Mouse (Mus musculus): ENCODE measurements at regions not wholly inside any gene's neighbourhood (a gene's known extent, or its start where the extent isn't known, plus 50 kb on each side); places are given as distances from the start of the nearest gene placed in this dataset.

DNA sequence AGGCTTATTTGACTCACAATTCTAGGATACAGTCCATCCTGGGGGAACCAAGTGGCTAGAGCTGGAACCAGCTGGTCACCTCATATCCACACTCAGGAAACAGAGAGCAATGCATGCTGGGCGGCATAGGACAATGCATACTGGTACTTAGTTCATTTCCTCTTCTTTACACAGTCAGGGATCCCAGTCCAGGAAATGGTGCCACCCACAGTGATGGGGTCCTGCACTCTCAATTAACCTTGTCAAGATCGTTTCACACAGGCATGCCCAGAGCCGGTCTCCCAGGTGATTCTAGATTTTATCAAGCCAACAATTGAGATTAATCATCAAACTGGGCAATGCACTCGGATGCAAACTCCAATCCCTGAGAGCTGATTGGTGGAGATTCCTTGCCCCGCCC lies 145.7 kb upstream of the Prox1 start:
- Histone ChIP-seq H3K9ac (ENCODE audit: low read length) (no peak overlapping the region), H3K27ac (replicated peaks in 1 of 2; ENCODE audit: control insufficient read depth in 1 of 2, insufficient read depth in 1 of 2, low read depth in 2 of 2, low read length in 2 of 2) (no peak overlapping the region), H3K4me1 (ENCODE audit: control insufficient read depth in 2 of 2, insufficient read depth in 2 of 2, low read length in 2 of 2) (no peaks in the 10 kb centered on the region), H3K4me2 (ENCODE audit: low read length) (no peak overlapping the region), H3K36me3 (ENCODE audit: control insufficient read depth, insufficient read depth, low read length) (no peaks in the 10 kb centered on the region), H3K27me3 (ENCODE audit: control insufficient read depth, insufficient read depth, low read length) (no peaks in the 10 kb centered on the region), H3K9me3 (ENCODE audit: control insufficient read depth, low read length) (no peaks in the 10 kb centered on the region), H3K4me3 (ENCODE audit: control insufficient read depth in 1 of 2, insufficient read depth in 1 of 2, low read depth in 1 of 2, low read length in 2 of 2) (no peak overlapping the region)
- ATAC-seq (ENCODE audit: insufficient number of reproducible peaks, insufficient read depth, low FRiP score, low read depth): no peak
- WGBS: 77% methylated on average over 5 of the region's 5 CpGs

DNA sequence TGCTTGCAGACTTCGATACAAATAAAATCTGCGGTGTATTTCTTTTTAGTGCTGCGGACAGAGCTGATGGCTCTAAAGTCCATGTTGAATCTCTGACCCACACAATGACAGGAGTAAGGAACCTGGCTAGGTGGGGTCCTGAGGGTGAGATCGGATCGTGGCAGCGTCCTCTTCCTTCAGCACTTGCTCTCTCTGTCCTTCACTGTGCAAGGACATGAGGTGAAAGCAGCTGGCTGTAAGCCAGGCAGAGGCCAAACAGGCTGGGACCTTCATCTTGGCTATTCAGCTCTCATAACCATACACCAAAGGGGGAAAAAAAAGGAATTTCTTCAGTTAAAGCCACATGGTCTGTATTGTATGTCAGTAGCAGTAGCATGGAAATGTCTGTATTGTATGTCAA lies 139.3 kb upstream of the Prox1 start:
- no peak overlapping the region for H3K4me3 ChIP-seq (ENCODE audit: control insufficient read depth in 1 of 2, insufficient read depth in 1 of 2, low read depth in 1 of 2, low read length in 2 of 2)
- no peaks in the 10 kb centered on the region for H3K36me3 ChIP-seq (ENCODE audit: control insufficient read depth, insufficient read depth, low read length)
- no peak; the same call in 1 of the 2 replicates for ATAC-seq (ENCODE audit: insufficient number of reproducible peaks, insufficient read depth, low FRiP score, low read depth)
- WGBS: 64% methylated on average over 6 of the region's 6 CpGs
- no peak overlapping the region for H3K4me2 ChIP-seq (ENCODE audit: low read length)
- no peak overlapping the region for H3K27ac ChIP-seq (replicated peaks in 1 of 2; ENCODE audit: control insufficient read depth in 1 of 2, insufficient read depth in 1 of 2, low read depth in 2 of 2, low read length in 2 of 2)
- no peaks in the 10 kb centered on the region for H3K27me3 ChIP-seq (ENCODE audit: control insufficient read depth, insufficient read depth, low read length)
- no peaks in the 10 kb centered on the region for H3K9me3 ChIP-seq (ENCODE audit: control insufficient read depth, low read length)
- H3K9ac ChIP-seq (ENCODE audit: low read length): no peak overlapping the region
- 0 out of 4 replicates have a peak, but pooled peaks cover 2 to 4% of the 10 kb centered on the region in 2 experiments for H3K4me1 ChIP-seq (ENCODE audit: control insufficient read depth in 2 of 2, insufficient read depth in 2 of 2, low read length in 2 of 2)

DNA sequence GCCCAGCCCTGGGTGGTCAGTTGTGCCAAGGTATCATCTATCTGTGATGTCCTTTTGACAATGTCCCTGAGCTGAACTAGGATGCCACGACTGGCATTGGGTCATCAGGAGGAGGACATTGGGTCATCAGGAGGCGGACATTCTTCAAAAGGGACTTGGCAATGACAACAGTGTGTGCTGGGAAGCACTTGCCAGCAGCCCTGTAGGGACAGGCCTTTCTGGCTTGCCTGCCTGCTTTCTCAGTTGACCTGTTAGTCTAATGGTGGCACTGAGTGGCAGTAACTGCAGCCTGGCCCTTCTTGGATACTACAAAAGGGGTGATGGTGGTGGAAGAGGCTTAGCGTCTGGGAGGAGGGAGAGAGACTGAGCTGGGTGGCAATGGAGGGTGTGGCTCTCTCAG lies 137.2 kb upstream of the Prox1 start:
- WGBS: 84% methylated on average over 3 of the region's 3 CpGs
- H3K27ac ChIP-seq (replicated peaks in 1 of 2; ENCODE audit: control insufficient read depth in 1 of 2, insufficient read depth in 1 of 2, low read depth in 2 of 2, low read length in 2 of 2): no peak overlapping the region
- 0 out of 4 replicates have a peak, but pooled peaks cover 2 to 4% of the 10 kb centered on the region in 2 experiments for H3K4me1 ChIP-seq (ENCODE audit: control insufficient read depth in 2 of 2, insufficient read depth in 2 of 2, low read length in 2 of 2)
- H3K27me3 ChIP-seq (ENCODE audit: control insufficient read depth, insufficient read depth, low read length): no peaks in the 10 kb centered on the region
- no peak overlapping the region for H3K4me3 ChIP-seq (ENCODE audit: control insufficient read depth in 1 of 2, insufficient read depth in 1 of 2, low read depth in 1 of 2, low read length in 2 of 2)
- ATAC-seq (ENCODE audit: insufficient number of reproducible peaks, insufficient read depth, low FRiP score, low read depth): no peak
- H3K9ac ChIP-seq (ENCODE audit: low read length): no peak overlapping the region
- no peaks in the 10 kb centered on the region for H3K36me3 ChIP-seq (ENCODE audit: control insufficient read depth, insufficient read depth, low read length)
- H3K9me3 ChIP-seq (ENCODE audit: control insufficient read depth, low read length): 0 out of 2 replicates have a peak, but pooled peaks cover 4% of the 10 kb centered on the region
- no peak overlapping the region for H3K4me2 ChIP-seq (ENCODE audit: low read length)

DNA sequence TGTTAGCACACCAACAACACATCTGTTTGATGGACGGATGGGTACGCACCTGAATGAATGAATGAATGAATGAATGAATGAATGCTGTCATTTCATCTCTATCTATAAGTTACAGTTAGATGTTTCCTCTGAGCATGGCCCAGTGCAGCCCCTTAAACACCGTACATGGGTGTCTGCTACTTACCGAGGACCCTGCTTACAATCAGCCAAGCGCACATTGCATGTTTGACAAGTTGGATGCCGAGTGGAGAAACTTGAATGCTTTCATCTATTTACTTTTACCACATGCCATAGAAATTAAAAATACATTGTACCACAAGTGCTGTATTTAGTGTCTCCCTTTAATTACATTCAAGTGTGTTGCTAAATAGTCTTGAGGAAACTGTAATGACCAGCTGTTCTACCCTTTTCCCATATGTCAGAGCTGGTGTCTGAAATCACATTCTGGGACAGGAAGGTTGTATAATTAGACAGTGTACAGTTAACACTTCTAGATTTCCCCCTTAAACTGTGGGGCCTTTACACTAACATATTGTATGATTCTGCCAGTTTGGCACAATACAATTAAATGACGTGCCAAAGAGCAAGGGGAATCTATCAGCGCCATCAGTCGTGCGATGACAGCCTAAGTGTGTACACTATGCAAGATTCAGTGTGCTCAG lies 127.3 kb upstream of the Prox1 start:
- no peak for ATAC-seq (ENCODE audit: insufficient number of reproducible peaks, insufficient read depth, low FRiP score, low read depth)
- H3K9ac ChIP-seq (ENCODE audit: low read length): no peak overlapping the region
- H3K36me3 ChIP-seq (ENCODE audit: control insufficient read depth, insufficient read depth, low read length): no peaks in the 10 kb centered on the region
- 87% methylated on average over 10 of the region's 10 CpGs for WGBS
- no peaks in the 10 kb centered on the region for H3K4me1 ChIP-seq (ENCODE audit: control insufficient read depth in 2 of 2, insufficient read depth in 2 of 2, low read length in 2 of 2)
- H3K9me3 ChIP-seq (ENCODE audit: control insufficient read depth, low read length): peaks cover 4% of the 10 kb centered on the region; the same call in 1 of the 2 replicates
- H3K27ac ChIP-seq (replicated peaks in 1 of 2; ENCODE audit: control insufficient read depth in 1 of 2, insufficient read depth in 1 of 2, low read depth in 2 of 2, low read length in 2 of 2): no peak overlapping the region
- no peaks in the 10 kb centered on the region for H3K27me3 ChIP-seq (ENCODE audit: control insufficient read depth, insufficient read depth, low read length)
- H3K4me2 ChIP-seq (ENCODE audit: low read length): no peak overlapping the region
- H3K4me3 ChIP-seq (ENCODE audit: control insufficient read depth in 1 of 2, insufficient read depth in 1 of 2, low read depth in 1 of 2, low read length in 2 of 2): no peak overlapping the region

DNA sequence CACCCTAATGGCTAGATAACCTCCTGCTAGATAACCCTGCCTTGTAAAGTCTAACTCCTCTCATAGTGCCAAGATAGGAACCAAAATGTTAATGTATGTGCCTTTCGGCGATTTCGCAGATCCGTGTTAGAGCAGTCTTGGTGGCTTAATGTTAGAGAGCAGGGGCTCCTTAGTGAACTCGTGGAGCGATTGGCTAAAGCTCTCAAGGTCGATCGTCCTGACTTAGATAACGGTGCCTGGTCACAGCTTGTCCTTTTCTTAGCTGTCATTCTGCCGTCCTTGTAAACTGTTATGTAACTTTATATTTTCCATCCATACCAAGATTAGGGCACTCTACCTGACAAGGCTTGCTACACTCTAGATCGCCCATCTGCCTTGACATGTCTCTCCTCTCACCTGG lies 119.5 kb upstream of the Prox1 start:
- H3K4me2 ChIP-seq (ENCODE audit: low read length): no peak overlapping the region

DNA sequence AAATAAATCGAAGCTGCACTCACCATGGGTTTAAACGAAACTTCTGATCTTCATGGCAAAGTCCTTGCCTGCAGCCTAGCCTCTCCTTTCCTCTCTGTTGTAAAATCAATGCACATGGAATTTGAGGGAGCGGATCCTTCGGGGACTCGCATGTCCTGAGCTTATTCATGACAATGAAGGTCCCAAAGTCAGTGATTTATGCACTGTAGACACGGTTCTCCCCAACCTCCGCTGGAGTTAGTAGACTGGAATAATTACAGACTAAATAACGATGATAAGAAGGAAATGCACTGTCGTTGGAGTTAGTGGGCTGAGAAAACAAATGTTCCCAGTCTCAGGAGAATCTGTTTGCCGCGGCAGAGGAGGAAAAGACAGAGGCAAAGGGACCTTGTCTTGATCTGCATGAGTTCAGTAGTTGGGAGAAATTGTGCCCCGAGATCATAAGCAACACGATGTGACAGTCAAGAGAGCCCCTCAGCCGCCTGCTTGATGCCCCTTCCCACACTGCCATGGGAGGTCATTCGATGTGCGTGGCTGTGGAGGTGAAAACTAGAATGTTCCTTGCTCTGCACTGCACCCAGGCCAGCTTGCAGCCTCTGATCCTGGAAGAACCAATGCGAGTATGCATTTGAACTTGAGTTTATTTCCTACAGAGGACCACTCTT lies 116.1 kb upstream of the Prox1 start:
- Histone ChIP-seq H3K27me3 (ENCODE audit: control insufficient read depth, insufficient read depth, low read length) (no peaks in the 10 kb centered on the region), H3K4me1 (ENCODE audit: control insufficient read depth in 2 of 2, insufficient read depth in 2 of 2, low read length in 2 of 2) (peaks cover 0 to 4% of the 10 kb centered on the region in 2 experiments; a peak in 2 of 4 replicates), H3K4me2 (ENCODE audit: low read length) (no peak overlapping the region), H3K9me3 (ENCODE audit: control insufficient read depth, low read length) (no peaks in the 10 kb centered on the region), H3K27ac (replicated peaks in 1 of 2; ENCODE audit: control insufficient read depth in 1 of 2, insufficient read depth in 1 of 2, low read depth in 2 of 2, low read length in 2 of 2) (no peak overlapping the region), H3K36me3 (ENCODE audit: control insufficient read depth, insufficient read depth, low read length) (no peaks in the 10 kb centered on the region), H3K9ac (ENCODE audit: low read length) (no peak overlapping the region), H3K4me3 (ENCODE audit: control insufficient read depth in 1 of 2, insufficient read depth in 1 of 2, low read depth in 1 of 2, low read length in 2 of 2) (no peak overlapping the region)
- WGBS: 71% methylated on average over 17 of the region's 17 CpGs
- no peak for ATAC-seq (ENCODE audit: insufficient number of reproducible peaks, insufficient read depth, low FRiP score, low read depth)

More for the DNA sequence above, 119.5 kb upstream of the Prox1 start:
- H3K4me1 ChIP-seq (ENCODE audit: control insufficient read depth in 2 of 2, insufficient read depth in 2 of 2, low read length in 2 of 2): peaks cover 0 to 4% of the 10 kb centered on the region in 2 experiments; a peak in 2 of 4 replicates
- no peak overlapping the region for H3K4me3 ChIP-seq (ENCODE audit: control insufficient read depth in 1 of 2, insufficient read depth in 1 of 2, low read depth in 1 of 2, low read length in 2 of 2)
- no peak for ATAC-seq (ENCODE audit: insufficient number of reproducible peaks, insufficient read depth, low FRiP score, low read depth)
- WGBS: 54% methylated on average over 11 of the region's 11 CpGs
- H3K27me3 ChIP-seq (ENCODE audit: control insufficient read depth, insufficient read depth, low read length): no peaks in the 10 kb centered on the region
- H3K9me3 ChIP-seq (ENCODE audit: control insufficient read depth, low read length): no peaks in the 10 kb centered on the region
- H3K9ac ChIP-seq (ENCODE audit: low read length): no peak overlapping the region
- H3K36me3 ChIP-seq (ENCODE audit: control insufficient read depth, insufficient read depth, low read length): no peaks in the 10 kb centered on the region
- H3K27ac ChIP-seq (replicated peaks in 1 of 2; ENCODE audit: control insufficient read depth in 1 of 2, insufficient read depth in 1 of 2, low read depth in 2 of 2, low read length in 2 of 2): no peak overlapping the region

DNA sequence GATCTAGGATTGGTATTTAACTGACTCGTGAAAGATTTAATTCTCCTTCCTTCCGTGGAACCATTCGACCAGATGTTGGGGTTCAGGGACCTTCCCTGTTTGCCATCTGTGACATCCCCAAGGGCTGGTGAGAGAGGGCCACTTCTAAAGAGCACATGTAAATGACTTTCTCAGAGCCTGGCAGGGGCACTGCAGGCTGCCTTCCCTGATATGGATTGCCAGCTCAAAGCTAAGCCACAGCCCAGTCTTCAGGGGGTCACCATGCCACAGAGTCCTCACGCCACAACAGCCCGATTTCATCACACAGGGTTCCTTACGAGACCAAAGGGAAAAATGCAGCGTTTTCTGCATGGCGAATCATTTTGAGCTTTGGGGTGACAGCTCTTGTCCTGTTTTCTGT lies 115.1 kb upstream of the Prox1 start:
- Histone ChIP-seq H3K27ac (replicated peaks in 1 of 2; ENCODE audit: control insufficient read depth in 1 of 2, insufficient read depth in 1 of 2, low read depth in 2 of 2, low read length in 2 of 2) (no peak overlapping the region), H3K9me3 (ENCODE audit: control insufficient read depth, low read length) (no peaks in the 10 kb centered on the region), H3K4me2 (ENCODE audit: low read length) (no peak overlapping the region), H3K4me1 (ENCODE audit: control insufficient read depth in 2 of 2, insufficient read depth in 2 of 2, low read length in 2 of 2) (peaks cover 0 to 4% of the 10 kb centered on the region in 2 experiments; a peak in 2 of 4 replicates), H3K9ac (ENCODE audit: low read length) (no peak overlapping the region), H3K4me3 (ENCODE audit: control insufficient read depth in 1 of 2, insufficient read depth in 1 of 2, low read depth in 1 of 2, low read length in 2 of 2) (no peak overlapping the region), H3K36me3 (ENCODE audit: control insufficient read depth, insufficient read depth, low read length) (no peaks in the 10 kb centered on the region), H3K27me3 (ENCODE audit: control insufficient read depth, insufficient read depth, low read length) (no peaks in the 10 kb centered on the region)
- 76% methylated on average over 8 of the region's 8 CpGs for WGBS
- no peak for ATAC-seq (ENCODE audit: insufficient number of reproducible peaks, insufficient read depth, low FRiP score, low read depth)

Measured in heart, embryonic 14.5 days (tissue).